Mouse (Mus musculus): ENCODE data around the gene Bmpr1b.

- TF ChIP-seq CTCF (IDR thresholded peaks at IDR 0.05; ENCODE audit: control insufficient read depth, insufficient read depth, low read length) (no peak), POLR2A (IDR thresholded peaks at IDR 0.05; ENCODE audit: borderline replicate concordance, control insufficient read depth, low read depth, low read length) (no peak)
These were observed 253.2 kb downstream of the Bmpr1b start for GRCm38 (mm10) chr3:141915995-141916394.
